Mouse (Mus musculus) forelimb bud, embryonic 11.5 days (tissue): ENCODE data around the gene Tent5b.
"Not testable (repeated sequence)": the region's sequence is repeated elsewhere in the genome, so short reads cannot be mapped to it uniquely, and the experiment has no call there.

ENCODE experiments used
- DNase-seq: peaks from one replicate; pipeline ENCODE4 v3.0.0-alpha.2; 2012; ENCODE audit warnings: low read depth, low spot score

Gene Tent5b

DNA sequence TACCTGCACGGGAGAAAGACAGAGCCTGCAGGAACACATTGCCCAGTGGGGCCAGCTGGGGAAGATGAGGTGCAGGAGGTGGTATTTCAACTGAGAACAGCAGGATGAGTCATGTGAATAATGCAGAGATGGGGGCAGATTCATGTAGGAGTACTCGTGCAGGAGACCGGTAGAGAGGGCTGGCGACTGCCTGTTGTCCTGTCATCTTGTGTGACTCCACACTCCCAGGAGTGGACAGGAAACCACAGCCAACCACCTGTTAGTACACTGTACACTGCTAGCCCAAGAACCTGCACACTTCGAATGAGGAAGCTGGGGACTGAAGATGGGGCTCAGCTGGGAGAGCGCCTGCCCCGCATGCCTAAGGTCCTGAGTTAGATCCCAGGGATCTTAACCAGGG lies 21.6 kb downstream of the Tent5b start:
- DNase-seq: no peak

DNA sequence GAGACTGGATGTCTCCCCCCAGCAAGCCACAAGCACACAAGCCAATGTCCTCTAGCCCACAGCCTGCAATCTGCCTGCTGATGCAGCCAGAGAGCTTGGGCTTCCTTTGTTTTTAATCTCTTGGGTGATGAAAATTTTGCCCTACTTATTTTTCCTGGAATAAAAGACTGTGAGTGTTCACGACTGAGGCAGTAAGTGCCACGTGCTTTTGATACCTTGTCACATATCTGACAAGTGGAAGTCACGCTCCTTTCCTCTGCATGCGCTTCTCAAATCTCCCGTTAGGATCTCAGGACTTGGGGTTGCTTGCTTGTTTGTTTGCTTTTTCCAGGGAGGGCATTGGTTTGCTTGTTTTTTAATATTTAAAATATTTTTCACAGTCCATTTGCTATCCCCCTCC lies 24.4 kb downstream of the Tent5b start:
- DNase-seq: no peak

- DNase-seq: no peak
Measured at GRCm38 (mm10) chr4:133504755-133505485, 25.0 kb downstream of the Tent5b start.

DNA sequence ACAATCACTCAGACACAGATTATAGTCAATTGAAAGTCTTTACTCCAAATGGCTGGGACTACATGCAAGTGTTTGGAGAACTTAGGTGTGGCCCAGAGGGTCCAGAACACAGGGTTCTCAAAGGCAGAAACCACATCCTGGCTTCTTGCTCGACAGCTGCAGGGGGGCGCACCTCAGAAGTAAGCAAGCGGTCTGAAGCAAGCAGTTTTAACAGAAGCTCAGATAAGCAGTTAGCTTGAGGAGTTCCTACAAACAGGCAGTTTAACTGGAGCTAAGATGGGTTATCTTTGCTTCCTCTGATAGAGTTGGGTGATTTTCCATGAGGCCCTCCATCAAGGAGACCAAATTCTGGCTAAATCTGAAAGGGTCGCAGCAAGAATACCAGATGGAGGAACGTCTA lies 26.6 kb downstream of the Tent5b start:
- DNase-seq: no peak

DNA sequence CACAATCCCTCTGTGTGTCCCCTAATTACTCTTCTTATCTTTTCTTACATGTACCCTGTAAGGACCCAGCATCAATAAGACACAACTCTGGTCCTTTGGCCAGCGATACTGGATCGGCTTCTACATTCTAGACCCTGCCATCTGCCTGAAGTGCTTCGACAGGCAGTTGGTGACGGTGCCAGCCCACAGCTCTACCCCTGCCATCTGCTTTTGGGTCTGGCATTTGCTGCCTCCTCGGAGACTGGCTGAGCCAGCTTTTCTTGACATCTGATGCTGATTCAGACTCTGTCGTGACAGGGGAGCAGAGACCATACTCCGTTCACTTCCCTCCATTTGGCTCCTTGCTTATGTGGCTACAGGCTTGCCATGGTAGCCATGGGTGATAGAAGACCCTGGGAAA lies 29.1 kb downstream of the Tent5b start:
- no peak for DNase-seq

DNA sequence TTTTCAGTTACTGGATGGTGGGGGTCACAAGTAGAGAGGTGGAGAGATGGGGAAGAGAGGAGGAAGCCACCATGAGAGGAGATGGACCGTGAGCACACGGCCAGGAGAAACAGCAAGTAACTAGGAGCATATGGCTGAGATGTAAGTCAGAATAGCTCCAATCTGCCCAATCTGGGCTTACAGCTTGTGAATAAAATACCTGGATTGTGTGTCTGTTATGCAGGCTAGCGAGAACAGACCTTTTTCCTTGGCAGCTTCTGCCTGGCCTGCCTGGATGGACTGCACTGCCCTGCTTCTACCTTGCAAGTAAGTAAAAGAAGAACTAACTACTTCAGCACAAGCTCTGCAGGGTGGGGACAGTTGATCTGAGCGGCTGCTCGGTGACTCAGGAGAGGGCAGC lies 31.1 kb downstream of the Tent5b start:
- DNase-seq: no peak

- not testable (repeated sequence) for DNase-seq
Measured at GRCm38 (mm10) chr4:133512511-133512910, 32.6 kb downstream of the Tent5b start.

- DNase-seq: peak; percentile 66
Measured at GRCm38 (mm10) chr4:133512972-133513371, 33.0 kb downstream of the Tent5b start.

GRCm38 (mm10) chr4:133518601-133519368 lies 38.9 kb downstream of the Tent5b start, which contains the start of gene Kdf1:
Kdf1 (plus strand) TSS chr4:133518963.
- DNase-seq: no peak

DNA sequence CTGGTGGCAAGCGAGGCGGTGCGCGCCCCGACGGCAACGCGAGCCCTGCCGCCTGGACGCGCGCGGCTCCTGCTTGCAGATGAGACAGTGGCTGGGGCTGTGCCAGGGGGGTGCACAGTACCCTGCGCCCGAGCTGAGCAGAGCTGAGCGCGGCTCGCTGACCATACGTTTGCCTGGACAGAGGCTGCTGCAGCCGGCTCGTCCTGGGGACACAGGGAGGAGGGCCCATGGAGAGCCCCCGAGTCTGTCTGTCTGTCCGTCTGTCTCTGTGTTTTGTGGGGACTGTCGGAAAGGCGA lies 39.4 kb downstream of the Tent5b start:
- DNase-seq: no peak

- DNase-seq: no peak
Measured at GRCm38 (mm10) chr4:133521502-133521901, 41.6 kb downstream of the Tent5b start.

- no peak for DNase-seq
Measured at GRCm38 (mm10) chr4:133527788-133528187, 47.9 kb downstream of the Tent5b start.

- no peak for DNase-seq
Measured at GRCm38 (mm10) chr4:133532777-133533176, 52.8 kb downstream of the Tent5b start.

GRCm38 (mm10) chr4:133536081-133536480 lies 56.1 kb downstream of the Tent5b start:
- no peak for DNase-seq

GRCm38 (mm10) chr4:133536652-133537051 lies 56.7 kb downstream of the Tent5b start:
- no peak for DNase-seq
